Mouse (Mus musculus): Measurements from ENCODE around the gene 2010005H15Rik.
"Not testable (repeated sequence)": the region's sequence is repeated elsewhere in the genome, so short reads cannot be mapped to it uniquely, and the experiment has no call there.

Gene 2010005H15Rik

DNA sequence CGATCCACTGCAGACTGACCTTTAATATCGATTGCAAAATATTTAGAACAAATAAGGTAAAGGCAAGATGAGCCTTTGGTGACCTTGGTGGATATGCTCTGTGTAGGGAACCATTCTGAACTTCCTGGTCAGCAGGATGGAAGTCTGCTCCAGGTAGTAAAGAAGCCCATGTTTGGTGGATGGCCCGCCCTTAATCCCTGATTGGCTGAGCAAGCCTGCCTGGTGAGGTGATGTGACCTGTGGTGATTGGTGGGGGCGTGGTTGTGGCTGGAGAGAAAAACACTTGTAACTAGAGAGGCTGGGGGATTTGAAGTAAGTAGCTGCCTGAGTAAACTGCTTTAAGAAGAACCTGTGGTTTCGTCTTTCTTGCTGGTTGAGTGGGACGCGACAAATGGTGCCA is at the start of gene 2010005H15Rik:
TSS of gene 2010005H15Rik (plus strand) at position 301 of the 400 bp plus-strand sequence.
- not testable (repeated sequence) for DNase-seq

- no peak for DNase-seq
These were observed 45.2 kb upstream of the 2010005H15Rik start for GRCm38 (mm10) chr16:36176108-36176507.

DNA sequence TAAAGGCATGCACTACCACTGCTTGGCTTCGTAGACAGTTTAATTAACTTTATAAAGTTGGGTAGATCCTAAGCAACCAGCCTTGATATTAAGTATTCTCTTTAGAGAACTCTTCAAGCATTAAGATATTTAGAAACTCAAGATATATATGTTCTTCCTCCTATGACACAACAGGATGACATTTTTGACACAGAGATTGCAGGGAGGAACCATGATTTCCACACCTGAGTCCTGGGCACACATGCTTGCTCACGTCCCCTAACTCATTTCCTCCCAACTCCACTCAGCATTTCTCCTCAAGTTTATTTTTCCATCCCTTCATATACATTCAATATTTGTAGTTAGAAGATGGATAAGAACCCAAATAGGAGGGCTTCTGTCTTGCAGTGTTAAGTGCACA is 41.4 kb upstream of the 2010005H15Rik start:
- DNase-seq, result no peak

DNA sequence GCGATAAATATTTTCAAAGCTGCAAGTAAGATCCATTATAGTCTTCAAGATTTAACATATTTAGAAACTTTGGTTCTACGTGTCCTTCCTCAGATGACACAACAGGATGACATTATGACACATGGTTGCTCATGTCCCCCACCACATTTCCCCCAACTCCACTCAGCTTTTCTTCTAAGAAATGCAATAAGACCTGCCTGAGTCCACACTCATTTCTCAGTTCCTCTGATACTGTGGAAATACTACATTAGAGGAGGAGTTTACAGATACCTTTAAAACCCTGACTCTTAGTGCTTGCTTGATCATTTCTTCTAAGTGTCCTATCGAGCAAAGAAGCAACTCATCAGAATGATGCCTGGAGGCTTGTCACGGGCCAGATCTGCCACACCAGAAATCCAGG is 37.4 kb upstream of the 2010005H15Rik start, which contains the start of gene Gm5483:
TSS of gene Gm5483 (plus strand) at position 301 of the 400 bp plus-strand sequence.
- DNase-seq, result not testable (repeated sequence)

- no peak for DNase-seq
These were observed 22.0 kb upstream of the 2010005H15Rik start for GRCm38 (mm10) chr16:36199226-36199625.

- no peak for DNase-seq
These were observed 17.4 kb upstream of the 2010005H15Rik start for GRCm38 (mm10) chr16:36203846-36204245.

DNA sequence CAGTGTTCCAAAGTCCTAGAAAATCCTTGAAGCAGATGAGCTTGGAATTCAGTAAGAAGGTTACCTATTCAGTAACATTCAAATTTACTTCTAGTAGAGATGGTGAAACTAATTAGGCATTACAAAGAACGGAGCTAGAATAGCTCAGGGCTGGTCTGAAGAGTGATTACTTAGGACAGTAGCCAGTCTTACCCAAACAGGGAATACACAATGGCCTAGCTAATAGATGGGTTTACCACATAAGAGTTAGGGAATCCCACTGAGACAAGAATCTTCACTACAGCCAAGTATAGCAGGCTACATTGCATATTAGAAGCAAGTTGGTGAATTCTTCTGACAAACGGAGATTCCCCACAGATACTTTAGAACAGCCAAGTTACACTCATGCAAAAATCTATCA is 15.6 kb upstream of the 2010005H15Rik start:
- DNase-seq, result not testable (repeated sequence)

GRCm38 (mm10) chr16:36209967-36210453 is 11.3 kb upstream of the 2010005H15Rik start, which contains the start of gene Gm5416:
Gene Gm5416 (plus strand): TSS chr16:36210403.
- DNase-seq, result no peak

GRCm38 (mm10) chr16:36260585-36260984 is 39.3 kb downstream of the 2010005H15Rik start:
- not testable (repeated sequence) for DNase-seq

DNA sequence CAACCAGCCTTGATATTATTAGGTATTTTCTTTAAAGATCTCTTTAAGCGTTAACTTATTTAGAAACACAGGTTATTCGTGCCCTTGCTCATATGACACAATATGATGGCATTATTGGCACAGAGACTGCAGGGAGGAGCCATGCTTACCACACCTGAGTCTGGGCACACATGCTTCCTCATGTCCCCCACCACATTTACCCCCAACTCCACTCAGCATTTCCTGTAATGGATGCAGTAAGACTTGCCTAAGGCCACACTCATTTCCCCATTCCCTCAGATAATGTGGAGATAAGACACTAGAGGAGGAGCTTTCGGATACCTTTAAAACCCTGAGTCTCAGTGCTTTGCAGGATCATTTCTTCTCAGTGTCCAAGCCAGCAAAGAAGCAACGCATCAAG is 55.5 kb downstream of the 2010005H15Rik start, which contains the start of gene Stfa1:
TSS of gene Stfa1 (plus strand) at position 156 of the 400 bp plus-strand sequence.
- DNase-seq, result not testable (repeated sequence)

DNA sequence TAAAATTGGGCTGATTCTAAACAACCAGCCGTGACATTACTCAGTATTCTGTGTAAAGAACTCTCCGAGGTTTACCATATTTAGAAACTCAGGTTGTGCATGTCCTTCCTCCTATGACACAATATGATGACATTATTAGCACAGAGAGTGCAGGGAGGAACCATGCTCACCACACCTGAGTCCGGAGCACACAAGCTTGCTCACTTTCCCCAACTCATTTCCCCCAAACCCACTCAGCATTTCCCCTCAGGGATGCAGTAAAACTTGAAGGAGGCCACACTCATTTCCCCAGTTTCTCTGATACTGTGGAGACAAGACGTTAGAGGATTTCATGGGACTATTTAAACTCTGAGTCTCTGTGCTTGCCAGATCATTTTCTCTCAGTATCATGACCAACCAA is 67.9 kb downstream of the 2010005H15Rik start:
- DNase-seq, result no peak
